Mouse (Mus musculus) limb, embryonic 10.5 days (tissue): Measurements from ENCODE around the gene Gsdma. TPM values are rescaled to one million over a fixed set of nuclear protein-coding genes. Genes with fewer than 3 reads are reported as not detected.
"Not testable (repeated sequence)": the region's sequence is repeated elsewhere in the genome, so short reads cannot be mapped to it uniquely, and the experiment has no call there.

ENCODE experiments used
- DNase-seq: peaks from one replicate; pipeline ENCODE4 v3.0.0-alpha.2; 2017; ENCODE audit warnings: low spot score
- H3K27ac ChIP-seq: fragments of 300-500 bp; sonication (generic); 2 replicates; pipeline ENCODE4 v1.5.1; 2016; ENCODE audit warnings: mild to moderate bottlenecking
- H3K27me3 ChIP-seq: fragments of 300-500 bp; sonication (generic); 2 replicates; pipeline ENCODE4 v1.6.1; 2016; ENCODE audit warnings: low read depth, mild to moderate bottlenecking; ENCODE audit not compliant: poor library complexity, severe bottlenecking
- H3K36me3 ChIP-seq: fragments of 300-500 bp; sonication (generic); 2 replicates; pipeline ENCODE4 v1.6.1; 2016; ENCODE audit warnings: mild to moderate bottlenecking, moderate library complexity
- H3K4me1 ChIP-seq: fragments of 300-500 bp; sonication (generic); 2 replicates; pipeline ENCODE4 v1.6.1; 2016
- H3K4me3 ChIP-seq: fragments of 300-500 bp; sonication (generic); 2 replicates; pipeline ENCODE4 v1.5.1; 2016; ENCODE audit warnings: mild to moderate bottlenecking, moderate library complexity
- H3K9me3 ChIP-seq: fragments of 300-500 bp; sonication (generic); replicated peaks from 2 replicates; pipeline ENCODE4 v1.6.1; 2016; ENCODE audit warnings: mild to moderate bottlenecking
- WGBS: fragments of 180-500 bp; shearing (Covaris S2); methylation state at CpG from one replicate; pipeline ENCODE4 v1.1.7; 2016; 5-methylcytosine and 5-hydroxymethylcytosine counted together
- polyA plus RNA-seq: library from polyadenylated mRNA; unstranded; fragments of >200 nt; fragmentation: Nextera tagmentation; extraction: Ambion mirVana; gene quantifications from 2 replicates; pipeline ENCODE4 v1.2.1, GENCODE M21; 2016

Gsdma gene
- polyA plus RNA-seq, 1 experiment from 2014 or later, result 0.05 TPM

- DNase-seq, result peak; percentile 66
- H3K36me3 ChIP-seq, H3K9me3 ChIP-seq, H3K4me3 ChIP-seq, H3K27ac ChIP-seq, H3K4me1 ChIP-seq: not testable (repeated sequence)
- H3K27me3 ChIP-seq, result peaks cover 17% of the 10 kb centered on the region; the same call in 1 of the 2 replicates
- 16% methylated on average over 7 of the region's 7 CpGs for WGBS
Measured at GRCm38 (mm10) chr11:98655076-98655475, 9.1 kb upstream of the Gsdma start.

GRCm38 (mm10) chr11:98660517-98660916, 3.6 kb upstream of the Gsdma start:
- no peak overlapping the region for H3K27ac ChIP-seq
- no peaks in the 10 kb centered on the region for H3K9me3 ChIP-seq
- no peaks in the 10 kb centered on the region for H3K4me1 ChIP-seq
- no peak overlapping the region for H3K4me3 ChIP-seq
- 13% methylated on average over 6 of the region's 6 CpGs for WGBS
- DNase-seq, result peak; percentile 34
- H3K36me3 ChIP-seq, result no peaks in the 10 kb centered on the region
- peaks cover 19% of the 10 kb centered on the region; the same call in 1 of the 2 replicates for H3K27me3 ChIP-seq

GRCm38 (mm10) chr11:98668984-98669383, 4.8 kb downstream of the Gsdma start:
- H3K9me3 ChIP-seq, result no peaks in the 10 kb centered on the region
- DNase-seq, result no peak
- no peaks in the 10 kb centered on the region for H3K4me1 ChIP-seq
- no peaks in the 10 kb centered on the region for H3K36me3 ChIP-seq
- no peak overlapping the region for H3K27ac ChIP-seq
- peaks cover 54% of the 10 kb centered on the region for H3K27me3 ChIP-seq
- WGBS, result 67% methylated on average over 2 of the region's 2 CpGs
- H3K4me3 ChIP-seq, result no peak overlapping the region

- H3K27me3 ChIP-seq, result peaks cover 44% of the 10 kb centered on the region
- no peaks in the 10 kb centered on the region for H3K4me1 ChIP-seq
- H3K4me3 ChIP-seq, result no peak overlapping the region
- 78% methylated on average over 3 of the region's 3 CpGs for WGBS
- no peak overlapping the region for H3K27ac ChIP-seq
- no peaks in the 10 kb centered on the region for H3K36me3 ChIP-seq
- no peaks in the 10 kb centered on the region for H3K9me3 ChIP-seq
- no peak for DNase-seq
Measured at GRCm38 (mm10) chr11:98671284-98671815, 7.2 kb downstream of the Gsdma start.

GRCm38 (mm10) chr11:98671857-98672256, 7.7 kb downstream of the Gsdma start:
- Histone ChIP-seq H3K27ac (no peak overlapping the region), H3K36me3 (no peaks in the 10 kb centered on the region), H3K4me3 (no peak overlapping the region), H3K27me3 (peaks cover 39% of the 10 kb centered on the region), H3K4me1 (no peaks in the 10 kb centered on the region), H3K9me3 (no peaks in the 10 kb centered on the region)
- no peak for DNase-seq
- WGBS, result 59% methylated on average over 5 of the region's 5 CpGs

GRCm38 (mm10) chr11:98672482-98672881, 8.3 kb downstream of the Gsdma start:
- no peaks in the 10 kb centered on the region for H3K4me1 ChIP-seq
- H3K36me3 ChIP-seq, result no peaks in the 10 kb centered on the region
- 93% methylated on average over 5 of the region's 5 CpGs for WGBS
- no peak overlapping the region for H3K4me3 ChIP-seq
- H3K9me3 ChIP-seq, result no peaks in the 10 kb centered on the region
- no peak for DNase-seq
- H3K27ac ChIP-seq, result no peak overlapping the region
- peaks cover 32% of the 10 kb centered on the region for H3K27me3 ChIP-seq

GRCm38 (mm10) chr11:98673136-98673535, 9.0 kb downstream of the Gsdma start:
- H3K36me3 ChIP-seq, H3K9me3 ChIP-seq, H3K4me1 ChIP-seq, H3K27ac ChIP-seq, H3K4me3 ChIP-seq: not testable (repeated sequence)
- peaks cover 26% of the 10 kb centered on the region for H3K27me3 ChIP-seq
- 7% methylated on average over 6 of the region's 7 CpGs for WGBS
- peak; percentile 68 for DNase-seq

GRCm38 (mm10) chr11:98675829-98676363, 11.7 kb downstream of the Gsdma start:
- Histone ChIP-seq H3K36me3 (no peaks in the 10 kb centered on the region), H3K9me3 (no peaks in the 10 kb centered on the region), H3K4me1 (no peaks in the 10 kb centered on the region), H3K27ac (no peak overlapping the region), H3K4me3 (no peak overlapping the region), H3K27me3 (0 out of 2 replicates have a peak, but pooled peaks cover 7% of the 10 kb centered on the region)
- WGBS, result 46% methylated on average over 7 of the region's 7 CpGs
- DNase-seq, result no peak

GRCm38 (mm10) chr11:98680023-98680422, 15.9 kb downstream of the Gsdma start:
- Histone ChIP-seq H3K27me3 (no peaks in the 10 kb centered on the region), H3K4me1 (peaks cover 14% of the 10 kb centered on the region), H3K4me3 (no peak overlapping the region), H3K27ac (no peak overlapping the region), H3K36me3 (peaks cover 6% of the 10 kb centered on the region), H3K9me3 (no peaks in the 10 kb centered on the region)
- DNase-seq, result no peak
- WGBS, result 98% methylated on average over 1 of the region's 1 CpGs

- H3K27me3 ChIP-seq, H3K4me3 ChIP-seq, H3K9me3 ChIP-seq, H3K27ac ChIP-seq, DNase-seq: not testable (repeated sequence)
- H3K4me1 ChIP-seq, result peaks cover 14% of the 10 kb centered on the region
- H3K36me3 ChIP-seq, result peaks cover 11% of the 10 kb centered on the region
- 86% methylated on average over 4 of the region's 4 CpGs for WGBS
Measured at GRCm38 (mm10) chr11:98680595-98680994, 16.4 kb downstream of the Gsdma start.

GRCm38 (mm10) chr11:98681186-98681585, 17.0 kb downstream of the Gsdma start:
- Histone ChIP-seq H3K27ac (no peak overlapping the region), H3K36me3 (peaks cover 17% of the 10 kb centered on the region), H3K4me3 (no peak overlapping the region), H3K9me3 (no peaks in the 10 kb centered on the region), H3K4me1 (peaks cover 14% of the 10 kb centered on the region), H3K27me3 (no peaks in the 10 kb centered on the region)
- no peak for DNase-seq
- 80% methylated on average over 4 of the region's 4 CpGs for WGBS

- Histone ChIP-seq H3K4me1 (peaks cover 14% of the 10 kb centered on the region), H3K4me3 (peak within 1 kb of the TSS; percentile 100), H3K27ac (peak within 1 kb of the TSS; percentile 95), H3K9me3 (no peaks in the 10 kb centered on the region), H3K36me3 (peaks cover 26% of the 10 kb centered on the region), H3K27me3 (no peaks in the 10 kb centered on the region)
- peak; percentile 99 for DNase-seq
- 7% methylated on average over 45 of the region's 45 CpGs for WGBS
Measured at GRCm38 (mm10) chr11:98681786-98682745, 17.9 kb downstream of the Gsdma start, which contains the start of gene Psmd3. Gene Psmd3 (plus strand): TSS chr11:98682554.

GRCm38 (mm10) chr11:98682811-98683210, 18.7 kb downstream of the Gsdma start:
- under 1% methylated on average over 23 of the region's 23 CpGs for WGBS
- DNase-seq, result no peak

More at GRCm38 (mm10) chr11:98682811-98683210, 18.7 kb downstream of the Gsdma start:
- Histone ChIP-seq H3K27me3 (no peaks in the 10 kb centered on the region), H3K9me3 (no peaks in the 10 kb centered on the region), H3K27ac (peak overlapping the region; percentile 95), H3K4me1 (peaks cover 14% of the 10 kb centered on the region), H3K4me3 (peak overlapping the region; percentile 100), H3K36me3 (peaks cover 34% of the 10 kb centered on the region)
